Mouse (Mus musculus): ENCODE data around the gene AI854703. TPM values are rescaled to one million over a fixed set of nuclear protein-coding genes. Genes with fewer than 3 reads are reported as not detected.

The AI854703 gene
- polyA plus RNA-seq, 1 experiment from 2014 or later = 1.1 TPM

- Histone ChIP-seq H3K36me3 (ENCODE audit: control insufficient read depth, insufficient read depth, low read length) (no peaks in the 10 kb centered on the region), H3K27ac (ENCODE audit: low read length) (no peak overlapping the region), H3K4me3 (ENCODE audit: low read depth, low read length) (no peak overlapping the region), H3K27me3 (ENCODE audit: control insufficient read depth, insufficient read depth, low read length) (no peaks in the 10 kb centered on the region), H3K9me3 (ENCODE audit: control insufficient read depth, low read depth, low read length) (no peaks in the 10 kb centered on the region), H3K4me1 (ENCODE audit: control insufficient read depth, insufficient read depth, low read length) (0 out of 2 replicates have a peak, but pooled peaks cover 2% of the 10 kb centered on the region), H3K9ac (replicated peaks; ENCODE audit: low read depth, low read length) (no peak overlapping the region), H3K4me2 (replicated peaks; ENCODE audit: low read depth, low read length) (no peak overlapping the region)
- WGBS = 84% methylated on average over 2 of the region's 2 CpGs
- ATAC-seq (ENCODE audit: insufficient number of reproducible peaks, insufficient read depth, low FRiP score, low read depth) = no peak
Observed at GRCm38 (mm10) chr6:48647611-48648010, 21.0 kb downstream of the AI854703 start.

GRCm38 (mm10) chr6:48648779-48649178 lies 22.2 kb downstream of the AI854703 start:
- WGBS = 89% methylated on average over 4 of the region's 4 CpGs
- H3K4me1 ChIP-seq (ENCODE audit: control insufficient read depth, insufficient read depth, low read length) = 0 out of 2 replicates have a peak, but pooled peaks cover 2% of the 10 kb centered on the region
- H3K4me2 ChIP-seq (replicated peaks; ENCODE audit: low read depth, low read length) = no peak overlapping the region
- no peak for ATAC-seq (ENCODE audit: insufficient number of reproducible peaks, insufficient read depth, low FRiP score, low read depth)
- H3K36me3 ChIP-seq (ENCODE audit: control insufficient read depth, insufficient read depth, low read length) = no peaks in the 10 kb centered on the region
- no peak overlapping the region for H3K4me3 ChIP-seq (ENCODE audit: low read depth, low read length)
- no peak overlapping the region for H3K27ac ChIP-seq (ENCODE audit: low read length)
- H3K27me3 ChIP-seq (ENCODE audit: control insufficient read depth, insufficient read depth, low read length) = no peaks in the 10 kb centered on the region
- H3K9me3 ChIP-seq (ENCODE audit: control insufficient read depth, low read depth, low read length) = no peaks in the 10 kb centered on the region
- H3K9ac ChIP-seq (replicated peaks; ENCODE audit: low read depth, low read length) = no peak overlapping the region

- H3K27me3 ChIP-seq (ENCODE audit: control insufficient read depth, insufficient read depth, low read length) = no peaks in the 10 kb centered on the region
- H3K9ac ChIP-seq (replicated peaks; ENCODE audit: low read depth, low read length) = no peak overlapping the region
- no peak for ATAC-seq (ENCODE audit: insufficient number of reproducible peaks, insufficient read depth, low FRiP score, low read depth)
- no peaks in the 10 kb centered on the region for H3K36me3 ChIP-seq (ENCODE audit: control insufficient read depth, insufficient read depth, low read length)
- H3K4me3 ChIP-seq (ENCODE audit: low read depth, low read length) = no peak overlapping the region
- no peaks in the 10 kb centered on the region for H3K9me3 ChIP-seq (ENCODE audit: control insufficient read depth, low read depth, low read length)
- H3K4me2 ChIP-seq (replicated peaks; ENCODE audit: low read depth, low read length) = no peak overlapping the region
- H3K4me1 ChIP-seq (ENCODE audit: control insufficient read depth, insufficient read depth, low read length) = 0 out of 2 replicates have a peak, but pooled peaks cover 2% of the 10 kb centered on the region
- no peak overlapping the region for H3K27ac ChIP-seq (ENCODE audit: low read length)
- WGBS = 90% methylated on average over 9 of the region's 9 CpGs
Observed at GRCm38 (mm10) chr6:48650041-48650440, 23.5 kb downstream of the AI854703 start.

- ATAC-seq (ENCODE audit: insufficient number of reproducible peaks, insufficient read depth, low FRiP score, low read depth) = no peak
- Histone ChIP-seq H3K9ac (replicated peaks; ENCODE audit: low read depth, low read length) (no peak overlapping the region), H3K36me3 (ENCODE audit: control insufficient read depth, insufficient read depth, low read length) (no peaks in the 10 kb centered on the region), H3K27me3 (ENCODE audit: control insufficient read depth, insufficient read depth, low read length) (no peaks in the 10 kb centered on the region), H3K27ac (ENCODE audit: low read length) (no peak overlapping the region), H3K9me3 (ENCODE audit: control insufficient read depth, low read depth, low read length) (no peaks in the 10 kb centered on the region), H3K4me3 (ENCODE audit: low read depth, low read length) (no peak overlapping the region), H3K4me2 (replicated peaks; ENCODE audit: low read depth, low read length) (no peak overlapping the region), H3K4me1 (ENCODE audit: control insufficient read depth, insufficient read depth, low read length) (no peaks in the 10 kb centered on the region)
- WGBS = 51% methylated on average over 5 of the region's 5 CpGs
Observed at GRCm38 (mm10) chr6:48658721-48659120, 32.2 kb downstream of the AI854703 start.

GRCm38 (mm10) chr6:48664750-48665149 lies 38.2 kb downstream of the AI854703 start:
- Histone ChIP-seq H3K4me3 (ENCODE audit: low read depth, low read length) (no peak overlapping the region), H3K4me1 (ENCODE audit: control insufficient read depth, insufficient read depth, low read length) (no peaks in the 10 kb centered on the region), H3K27me3 (ENCODE audit: control insufficient read depth, insufficient read depth, low read length) (no peaks in the 10 kb centered on the region), H3K9me3 (ENCODE audit: control insufficient read depth, low read depth, low read length) (no peaks in the 10 kb centered on the region), H3K9ac (replicated peaks; ENCODE audit: low read depth, low read length) (no peak overlapping the region), H3K27ac (ENCODE audit: low read length) (no peak overlapping the region), H3K4me2 (replicated peaks; ENCODE audit: low read depth, low read length) (no peak overlapping the region), H3K36me3 (ENCODE audit: control insufficient read depth, insufficient read depth, low read length) (no peaks in the 10 kb centered on the region)
- WGBS = 85% methylated on average over 4 of the region's 4 CpGs
- ATAC-seq (ENCODE audit: insufficient number of reproducible peaks, insufficient read depth, low FRiP score, low read depth) = no peak

- Histone ChIP-seq H3K4me3 (ENCODE audit: low read depth, low read length) (no peak overlapping the region), H3K9ac (replicated peaks; ENCODE audit: low read depth, low read length) (no peak overlapping the region), H3K36me3 (ENCODE audit: control insufficient read depth, insufficient read depth, low read length) (no peaks in the 10 kb centered on the region), H3K27ac (ENCODE audit: low read length) (no peak overlapping the region), H3K27me3 (ENCODE audit: control insufficient read depth, insufficient read depth, low read length) (no peaks in the 10 kb centered on the region), H3K4me1 (ENCODE audit: control insufficient read depth, insufficient read depth, low read length) (no peaks in the 10 kb centered on the region), H3K4me2 (replicated peaks; ENCODE audit: low read depth, low read length) (no peak overlapping the region), H3K9me3 (ENCODE audit: control insufficient read depth, low read depth, low read length) (no peaks in the 10 kb centered on the region)
- ATAC-seq (ENCODE audit: insufficient number of reproducible peaks, insufficient read depth, low FRiP score, low read depth) = no peak
- WGBS = 91% methylated on average over 9 of the region's 9 CpGs
Observed at GRCm38 (mm10) chr6:48665471-48665870, 38.9 kb downstream of the AI854703 start.

- Histone ChIP-seq H3K27ac (ENCODE audit: low read length) (no peak overlapping the region), H3K9ac (replicated peaks; ENCODE audit: low read depth, low read length) (no peak overlapping the region), H3K4me2 (replicated peaks; ENCODE audit: low read depth, low read length) (no peak overlapping the region), H3K9me3 (ENCODE audit: control insufficient read depth, low read depth, low read length) (no peaks in the 10 kb centered on the region), H3K4me3 (ENCODE audit: low read depth, low read length) (no peak overlapping the region), H3K27me3 (ENCODE audit: control insufficient read depth, insufficient read depth, low read length) (no peaks in the 10 kb centered on the region), H3K4me1 (ENCODE audit: control insufficient read depth, insufficient read depth, low read length) (no peaks in the 10 kb centered on the region), H3K36me3 (ENCODE audit: control insufficient read depth, insufficient read depth, low read length) (no peaks in the 10 kb centered on the region)
- ATAC-seq (ENCODE audit: insufficient number of reproducible peaks, insufficient read depth, low FRiP score, low read depth) = no peak
- 27% methylated on average over 7 of the region's 7 CpGs for WGBS
Observed at GRCm38 (mm10) chr6:48666159-48666586, 39.6 kb downstream of the AI854703 start.

GRCm38 (mm10) chr6:48668022-48668421 lies 41.5 kb downstream of the AI854703 start:
- Histone ChIP-seq H3K4me2 (replicated peaks; ENCODE audit: low read depth, low read length) (no peak overlapping the region), H3K4me1 (ENCODE audit: control insufficient read depth, insufficient read depth, low read length) (no peaks in the 10 kb centered on the region), H3K4me3 (ENCODE audit: low read depth, low read length) (no peak overlapping the region), H3K27me3 (ENCODE audit: control insufficient read depth, insufficient read depth, low read length) (no peaks in the 10 kb centered on the region), H3K9me3 (ENCODE audit: control insufficient read depth, low read depth, low read length) (no peaks in the 10 kb centered on the region), H3K27ac (ENCODE audit: low read length) (no peak overlapping the region), H3K9ac (replicated peaks; ENCODE audit: low read depth, low read length) (no peak overlapping the region), H3K36me3 (ENCODE audit: control insufficient read depth, insufficient read depth, low read length) (no peaks in the 10 kb centered on the region)
- no peak for ATAC-seq (ENCODE audit: insufficient number of reproducible peaks, insufficient read depth, low FRiP score, low read depth)

GRCm38 (mm10) chr6:48669446-48669969 lies 42.9 kb downstream of the AI854703 start:
- H3K27ac ChIP-seq (ENCODE audit: low read length) = no peak overlapping the region
- H3K4me1 ChIP-seq (ENCODE audit: control insufficient read depth, insufficient read depth, low read length) = no peaks in the 10 kb centered on the region
- no peak overlapping the region for H3K9ac ChIP-seq (replicated peaks; ENCODE audit: low read depth, low read length)
- WGBS = 55% methylated on average over 2 of the region's 2 CpGs
- H3K9me3 ChIP-seq (ENCODE audit: control insufficient read depth, low read depth, low read length) = no peaks in the 10 kb centered on the region
- H3K36me3 ChIP-seq (ENCODE audit: control insufficient read depth, insufficient read depth, low read length) = no peaks in the 10 kb centered on the region
- ATAC-seq (ENCODE audit: insufficient number of reproducible peaks, insufficient read depth, low FRiP score, low read depth) = no peak
- H3K27me3 ChIP-seq (ENCODE audit: control insufficient read depth, insufficient read depth, low read length) = no peaks in the 10 kb centered on the region
- H3K4me3 ChIP-seq (ENCODE audit: low read depth, low read length) = no peak overlapping the region
- no peak overlapping the region for H3K4me2 ChIP-seq (replicated peaks; ENCODE audit: low read depth, low read length)

All from stomach, embryonic 14.5 days (tissue).